Mouse (Mus musculus) lung, postnatal 25 days (tissue): Measurements from ENCODE around the gene Bod1l.

ENCODE experiments used
- DNase-seq: peaks from one replicate; pipeline ENCODE4 v3.0.0; 2022; ENCODE audit warnings: low spot score

Gene Bod1l

GRCm38 (mm10) chr5:41758671-41759639 lies 85.2 kb downstream of the Bod1l start:
- no peak for DNase-seq

GRCm38 (mm10) chr5:41757338-41757737 lies 86.8 kb downstream of the Bod1l start:
- no peak for DNase-seq

GRCm38 (mm10) chr5:41756396-41756795 lies 87.7 kb downstream of the Bod1l start:
- no peak for DNase-seq

GRCm38 (mm10) chr5:41755373-41755960 lies 88.6 kb downstream of the Bod1l start:
- DNase-seq: no peak

- DNase-seq: no peak
Measured at GRCm38 (mm10) chr5:41754836-41755235, 89.3 kb downstream of the Bod1l start.

- DNase-seq: no peak
Measured at GRCm38 (mm10) chr5:41754226-41754775, 89.8 kb downstream of the Bod1l start.

GRCm38 (mm10) chr5:41752721-41753120 lies 91.4 kb downstream of the Bod1l start:
- no peak for DNase-seq

- DNase-seq: no peak
Measured at GRCm38 (mm10) chr5:41744898-41745780, 99.0 kb downstream of the Bod1l start.

GRCm38 (mm10) chr5:41744234-41744633 lies 99.9 kb downstream of the Bod1l start:
- no peak for DNase-seq

- no peak for DNase-seq
Measured at GRCm38 (mm10) chr5:41738817-41739216, 105.3 kb downstream of the Bod1l start.
